Mouse (Mus musculus) T-helper 2 cell (primary cell): ENCODE data around the gene Nrip1.
"Not testable (repeated sequence)": the region's sequence is repeated elsewhere in the genome, so short reads cannot be mapped to it uniquely, and the experiment has no call there.

Source experiments
- in situ Hi-C: fragments of 300-600 bp; cut with MboI, MseI; formaldehyde crosslinking; loops from one replicate; pipeline ENCODE4 v1.15.1; 2025; ENCODE audit warnings: high pct_unique_total_duplicates

The Nrip1 gene

GRCm38 (mm10) chr16:76373671-76374091 is at the start of gene Nrip1:
TSS of gene Nrip1 (minus strand) at chr16:76373827.
- in situ Hi-C loops = loop anchor here (5.0 to 25.0 kb wide), 4 partner anchors 69 to 491 kb away; no protein-coding TSS in a partner anchor

GRCm38 (mm10) chr16:76422531-76422930 is 48.9 kb upstream of the Nrip1 start:
- in situ Hi-C loops = no loop called here

GRCm38 (mm10) chr16:76419849-76420248 is 46.2 kb upstream of the Nrip1 start:
- in situ Hi-C loops = no loop called here

GRCm38 (mm10) chr16:76416477-76416876 is 42.9 kb upstream of the Nrip1 start:
- in situ Hi-C loops = no loop called here

GRCm38 (mm10) chr16:76416060-76416438 is 42.4 kb upstream of the Nrip1 start:
- in situ Hi-C loops = no loop called here

- in situ Hi-C loops = no loop called here
Observed at GRCm38 (mm10) chr16:76415407-76416059, 41.9 kb upstream of the Nrip1 start.

GRCm38 (mm10) chr16:76414528-76414927 is 40.9 kb upstream of the Nrip1 start:
- in situ Hi-C loops = no loop called here

- in situ Hi-C loops = no loop called here
Observed at GRCm38 (mm10) chr16:76413581-76413980, 40.0 kb upstream of the Nrip1 start.

- in situ Hi-C loops = no loop called here
Observed at GRCm38 (mm10) chr16:76409355-76409722, 35.7 kb upstream of the Nrip1 start.

GRCm38 (mm10) chr16:76408696-76409354 is 35.2 kb upstream of the Nrip1 start:
- in situ Hi-C loops = no loop called here

- in situ Hi-C loops = no loop called here
Observed at GRCm38 (mm10) chr16:76408241-76408640, 34.6 kb upstream of the Nrip1 start.

- in situ Hi-C loops = no loop called here
Observed at GRCm38 (mm10) chr16:76407321-76407920, 33.8 kb upstream of the Nrip1 start.

GRCm38 (mm10) chr16:76406897-76407296 is 33.3 kb upstream of the Nrip1 start:
- in situ Hi-C loops = no loop called here

- in situ Hi-C loops = no loop called here
Observed at GRCm38 (mm10) chr16:76406319-76406718, 32.7 kb upstream of the Nrip1 start.

- in situ Hi-C loops = not testable (repeated sequence)
Observed at GRCm38 (mm10) chr16:76403305-76403704, 29.7 kb upstream of the Nrip1 start.

- in situ Hi-C loops = no loop called here
Observed at GRCm38 (mm10) chr16:76396512-76396911, 22.9 kb upstream of the Nrip1 start.

GRCm38 (mm10) chr16:76393267-76393666 is 19.6 kb upstream of the Nrip1 start:
- in situ Hi-C loops = no loop called here

GRCm38 (mm10) chr16:76386496-76386895 is 12.9 kb upstream of the Nrip1 start:
- in situ Hi-C loops = no loop called here

- in situ Hi-C loops = no loop called here
Observed at GRCm38 (mm10) chr16:76386071-76386470, 12.4 kb upstream of the Nrip1 start.

- in situ Hi-C loops = loop anchor here (5.0 to 10.0 kb wide), 3 partner anchors 85 to 488 kb away; no protein-coding TSS in a partner anchor
Observed at GRCm38 (mm10) chr16:76377211-76377610, 3.6 kb upstream of the Nrip1 start.

- in situ Hi-C loops = loop anchor here (5.0 to 10.0 kb wide), 3 partner anchors 86 to 488 kb away; no protein-coding TSS in a partner anchor
Observed at GRCm38 (mm10) chr16:76376661-76377060, 3.0 kb upstream of the Nrip1 start.

GRCm38 (mm10) chr16:76372941-76373561 is 576 bp downstream of the Nrip1 start:
- in situ Hi-C loops = loop anchor here (5.0 to 25.0 kb wide), 4 partner anchors 69 to 492 kb away; no protein-coding TSS in a partner anchor
